Mouse (Mus musculus): Measurements from ENCODE around the gene Reep6. TPM values are rescaled to one million over a fixed set of nuclear protein-coding genes. Genes with fewer than 3 reads are reported as not detected.
"Not testable (repeated sequence)": the region's sequence is repeated elsewhere in the genome, so short reads cannot be mapped to it uniquely, and the experiment has no call there.

Gene Reep6
- total RNA-seq, 2 experiments from 2014 or later = 13.5 to 13.6 TPM

GRCm38 (mm10) chr10:80336263-80336662 lies 6.5 kb downstream of the Reep6 start:
- no peak for TF ChIP-seq CTCF (IDR thresholded peaks at IDR 0.05)
- intact Hi-C loops (cut with DNase I) = no loop called here
- no peak for DNase-seq (ENCODE audit: extremely low spot score in 1 of 2, low spot score in 2 of 2)
- no peak overlapping the region for H3K27ac ChIP-seq
- no peak overlapping the region for H3K4me3 ChIP-seq

GRCm38 (mm10) chr10:80339941-80340750 lies 10.4 kb downstream of the Reep6 start:
- H3K4me3 ChIP-seq = no peak overlapping the region
- peak; percentile 92 for TF ChIP-seq CTCF (IDR thresholded peaks at IDR 0.05)
- intact Hi-C loops (cut with DNase I) = loop anchor here (1.0 kb wide), 1 partner anchor 34 kb away; no protein-coding TSS in a partner anchor
- DNase-seq (ENCODE audit: extremely low spot score in 1 of 2, low spot score in 2 of 2) = peak; percentile 84 to 87
- no peak overlapping the region for H3K27ac ChIP-seq

- H3K4me3 ChIP-seq = no peak overlapping the region
- no peak for DNase-seq (ENCODE audit: extremely low spot score in 1 of 2, low spot score in 2 of 2)
- no peak for TF ChIP-seq CTCF (IDR thresholded peaks at IDR 0.05)
- H3K27ac ChIP-seq = no peak overlapping the region
- intact Hi-C loops (cut with DNase I) = no loop called here
Observed at GRCm38 (mm10) chr10:80341026-80341425, 11.3 kb downstream of the Reep6 start.

- Histone ChIP-seq H3K27ac (no peak overlapping the region), H3K4me3 (no peak overlapping the region)
- TF ChIP-seq CTCF (IDR thresholded peaks at IDR 0.05) = no peak
- intact Hi-C loops (cut with DNase I) = no loop called here
- DNase-seq (ENCODE audit: extremely low spot score in 1 of 2, low spot score in 2 of 2) = no peak
Observed at GRCm38 (mm10) chr10:80341491-80342304, 11.9 kb downstream of the Reep6 start.

- intact Hi-C loops (cut with DNase I) = no loop called here
Observed at GRCm38 (mm10) chr10:80342305-80342748, 12.6 kb downstream of the Reep6 start.

GRCm38 (mm10) chr10:80342749-80343424 lies 13.1 kb downstream of the Reep6 start:
- intact Hi-C loops (cut with DNase I) = no loop called here
- no peak overlapping the region for H3K4me3 ChIP-seq
- no peak for TF ChIP-seq CTCF (IDR thresholded peaks at IDR 0.05)
- DNase-seq (ENCODE audit: extremely low spot score in 1 of 2, low spot score in 2 of 2) = peak in 1 of 2 experiments; percentile 38
- no peak overlapping the region for H3K27ac ChIP-seq

More at GRCm38 (mm10) chr10:80342305-80342748, 12.6 kb downstream of the Reep6 start:
- no peak overlapping the region for H3K4me3 ChIP-seq
- TF ChIP-seq CTCF (IDR thresholded peaks at IDR 0.05) = no peak
- H3K27ac ChIP-seq = no peak overlapping the region
- DNase-seq (ENCODE audit: extremely low spot score in 1 of 2, low spot score in 2 of 2) = no peak

- no peak for TF ChIP-seq CTCF (IDR thresholded peaks at IDR 0.05)
- no peak for DNase-seq (ENCODE audit: extremely low spot score in 1 of 2, low spot score in 2 of 2)
- H3K27ac ChIP-seq = no peak overlapping the region
- intact Hi-C loops (cut with DNase I) = no loop called here
- H3K4me3 ChIP-seq = no peak overlapping the region
Observed at GRCm38 (mm10) chr10:80343425-80343895, 13.7 kb downstream of the Reep6 start.

GRCm38 (mm10) chr10:80344131-80344661 lies 14.4 kb downstream of the Reep6 start:
- Histone ChIP-seq H3K27ac (no peak overlapping the region), H3K4me3 (no peak overlapping the region)
- intact Hi-C loops (cut with DNase I) = no loop called here
- DNase-seq (ENCODE audit: extremely low spot score in 1 of 2, low spot score in 2 of 2) = no peak
- TF ChIP-seq CTCF (IDR thresholded peaks at IDR 0.05) = no peak

GRCm38 (mm10) chr10:80345122-80345521 lies 15.4 kb downstream of the Reep6 start:
- H3K4me3 ChIP-seq = no peak overlapping the region
- no peak overlapping the region for H3K27ac ChIP-seq
- no peak for TF ChIP-seq CTCF (IDR thresholded peaks at IDR 0.05)
- intact Hi-C loops (cut with DNase I) = no loop called here
- no peak for DNase-seq (ENCODE audit: extremely low spot score in 1 of 2, low spot score in 2 of 2)

GRCm38 (mm10) chr10:80345929-80346328 lies 16.2 kb downstream of the Reep6 start:
- intact Hi-C loops (cut with DNase I); H3K27ac ChIP-seq; H3K4me3 ChIP-seq; DNase-seq (ENCODE audit: extremely low spot score in 1 of 2, low spot score in 2 of 2): not testable (repeated sequence)

- TF ChIP-seq CTCF (IDR thresholded peaks at IDR 0.05) = no peak
- Histone ChIP-seq H3K27ac (no peak overlapping the region), H3K4me3 (peak overlapping the region; percentile 38)
- no peak for DNase-seq (ENCODE audit: extremely low spot score in 1 of 2, low spot score in 2 of 2)
- intact Hi-C loops (cut with DNase I) = no loop called here
Observed at GRCm38 (mm10) chr10:80347514-80347967, 17.8 kb downstream of the Reep6 start.
